Mouse (Mus musculus): ENCODE measurements around the gene Lrrk1.

Lrrk1 gene

GRCm38 (mm10) chr7:66256441-66256840 is 131.7 kb downstream of the Lrrk1 start:
- DNase-seq (ENCODE audit: low spot score in 2 of 2): no peak

GRCm38 (mm10) chr7:66254993-66255392 is 133.2 kb downstream of the Lrrk1 start:
- no peak for DNase-seq (ENCODE audit: low spot score in 2 of 2)

- DNase-seq (ENCODE audit: low spot score in 2 of 2): no peak
These were observed 134.0 kb downstream of the Lrrk1 start for GRCm38 (mm10) chr7:66253975-66254651.

- DNase-seq (ENCODE audit: low spot score in 2 of 2): peak; percentile 77 to 82
These were observed 138.1 kb downstream of the Lrrk1 start for GRCm38 (mm10) chr7:66250030-66250429.

GRCm38 (mm10) chr7:66249426-66249825 is 138.7 kb downstream of the Lrrk1 start:
- DNase-seq (ENCODE audit: low spot score in 2 of 2): no peak

GRCm38 (mm10) chr7:66249020-66249419 is 139.1 kb downstream of the Lrrk1 start:
- DNase-seq (ENCODE audit: low spot score in 2 of 2): no peak

GRCm38 (mm10) chr7:66248270-66248669 is 139.9 kb downstream of the Lrrk1 start:
- no peak for DNase-seq (ENCODE audit: low spot score in 2 of 2)

GRCm38 (mm10) chr7:66247274-66248021 is 140.7 kb downstream of the Lrrk1 start:
- no peak for DNase-seq (ENCODE audit: low spot score in 2 of 2)

- DNase-seq (ENCODE audit: low spot score in 2 of 2): no peak
These were observed 141.4 kb downstream of the Lrrk1 start for GRCm38 (mm10) chr7:66246716-66247235.

GRCm38 (mm10) chr7:66245646-66246045 is 142.5 kb downstream of the Lrrk1 start:
- DNase-seq (ENCODE audit: low spot score in 2 of 2): no peak

GRCm38 (mm10) chr7:66243766-66244325 is 144.3 kb downstream of the Lrrk1 start:
- DNase-seq (ENCODE audit: low spot score in 2 of 2): no peak

- DNase-seq (ENCODE audit: low spot score in 2 of 2): no peak
These were observed 146.2 kb downstream of the Lrrk1 start for GRCm38 (mm10) chr7:66241855-66242412.

GRCm38 (mm10) chr7:66238157-66238556 is 150.0 kb downstream of the Lrrk1 start:
- DNase-seq (ENCODE audit: low spot score in 2 of 2): no peak

GRCm38 (mm10) chr7:66233947-66234516 is 154.1 kb downstream of the Lrrk1 start:
- no peak for DNase-seq (ENCODE audit: low spot score in 2 of 2)

- peak; percentile 37 to 40 for DNase-seq (ENCODE audit: low spot score in 2 of 2)
These were observed 154.8 kb downstream of the Lrrk1 start for GRCm38 (mm10) chr7:66233141-66233946.

GRCm38 (mm10) chr7:66231861-66232260 is 156.3 kb downstream of the Lrrk1 start:
- DNase-seq (ENCODE audit: low spot score in 2 of 2): no peak

- no peak for DNase-seq (ENCODE audit: low spot score in 2 of 2)
These were observed 157.3 kb downstream of the Lrrk1 start for GRCm38 (mm10) chr7:66230638-66231550.

- DNase-seq (ENCODE audit: low spot score in 2 of 2): peak in 1 of 2 experiments; percentile 26
These were observed 157.9 kb downstream of the Lrrk1 start for GRCm38 (mm10) chr7:66230246-66230637.

GRCm38 (mm10) chr7:66229433-66229832 is 158.7 kb downstream of the Lrrk1 start:
- DNase-seq (ENCODE audit: low spot score in 2 of 2): no peak

GRCm38 (mm10) chr7:66228610-66228920 is 159.6 kb downstream of the Lrrk1 start:
- no peak for DNase-seq (ENCODE audit: low spot score in 2 of 2)

Data from spleen, postnatal 36 days (tissue).